Comparison of ENCODE assay signal across 8 mouse cellular contexts in the genomic region with DNA sequence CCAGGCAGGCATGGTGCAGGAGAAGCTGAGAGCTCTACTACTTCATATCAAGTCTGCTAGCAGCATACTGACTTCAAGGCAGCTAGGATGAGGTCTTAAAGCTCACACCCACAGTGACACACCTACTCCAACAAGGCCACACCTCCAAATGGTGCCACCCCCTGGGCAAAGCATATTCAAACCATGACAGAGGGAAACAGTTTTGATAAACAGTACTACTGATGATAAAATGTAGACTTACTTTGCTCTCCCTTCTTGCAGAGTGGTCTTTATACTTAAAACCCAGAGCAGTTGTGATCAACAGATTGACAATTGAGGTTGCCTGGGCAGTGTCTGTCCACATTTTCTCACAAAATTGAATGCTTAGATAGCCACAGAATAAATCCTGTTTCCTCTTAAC. TPM values are rescaled to one million over a fixed set of nuclear protein-coding genes. Genes with fewer than 3 reads are reported as not detected.
DNase-seq lines count a peak whose midpoint lies in the region; ATAC-seq and TF ChIP-seq lines count a peak whose summit lies in the region.

No protein-coding gene starts in this region.

- CTCF ChIA-PET in Patski (lab: Charles Lee), result interaction anchor here (0.6 to 1.5 kb wide), 2 partner anchors 12 to 33 kb away, joined by 3 read pairs; no protein-coding TSS in a partner anchor

- H3K4me1 ChIP-seq in heart, embryonic 10.5 days, result peaks cover 10% of the 10 kb centered on the region
- H3K4me1 ChIP-seq in forebrain, embryonic 11.5 days (replicated peaks; ENCODE audit: control insufficient read depth, insufficient read depth, low read length), result no peaks in the 10 kb centered on the region
- peaks cover 23% of the 10 kb centered on the region for H3K4me1 ChIP-seq in kidney, embryonic 16.5 days (ENCODE audit: insufficient read depth, low read length)

- no peaks in the 10 kb centered on the region for H3K9me3 ChIP-seq in heart, embryonic 10.5 days
- no peaks in the 10 kb centered on the region for H3K9me3 ChIP-seq in forebrain, embryonic 11.5 days (ENCODE audit: control insufficient read depth, low read length)
- no peaks in the 10 kb centered on the region for H3K9me3 ChIP-seq in kidney, embryonic 16.5 days (ENCODE audit: low read length)

- no peak overlapping the region; the same call in 1 of the 2 replicates for H3K9ac ChIP-seq in forebrain, embryonic 11.5 days (ENCODE audit: low read length)
- H3K9ac ChIP-seq in kidney, embryonic 16.5 days (replicated peaks; ENCODE audit: low read length), result peak overlapping the region; percentile 41; the same call in 1 of the 2 replicates

- peak overlapping the region; percentile 95 for H3K27ac ChIP-seq in heart, embryonic 10.5 days
- peak overlapping the region; percentile 53 for H3K27ac ChIP-seq in forebrain, embryonic 11.5 days (ENCODE audit: low read depth, low read length)
- H3K27ac ChIP-seq in kidney, embryonic 16.5 days (ENCODE audit: low read length), result peak overlapping the region; percentile 92
- H3K27ac ChIP-seq in macrophage, result no peak overlapping the region

- intact Hi-C loops in heart, postnatal 25 days (cut with DNase I), result loop anchor here (5.0 kb wide), 1 partner anchor 46 kb away; no protein-coding TSS in a partner anchor

- POLR2A ChIA-PET in Patski (lab: Charles Lee), result no interaction called here

- in situ Hi-C loops in Patski (cut with MboI; ENCODE audit: low pct_unique_long_range_greater_than_20kb), result no loop called here

- peaks cover 40% of the 10 kb centered on the region for H3K79me2 ChIP-seq in macrophage (ENCODE audit: inconsistent target)

- H3K27me3 ChIP-seq in heart, embryonic 10.5 days (ENCODE audit: insufficient read depth, poor library complexity, severe bottlenecking), result no peaks in the 10 kb centered on the region
- no peaks in the 10 kb centered on the region for H3K27me3 ChIP-seq in Patski
- no peaks in the 10 kb centered on the region for H3K27me3 ChIP-seq in forebrain, embryonic 11.5 days (ENCODE audit: control insufficient read depth, insufficient read depth, low read length)
- no peaks in the 10 kb centered on the region for H3K27me3 ChIP-seq in kidney, embryonic 16.5 days (ENCODE audit: insufficient read depth, low read length)

- DNase-seq in heart, embryonic 10.5 days (ENCODE audit: low spot score), result peak; percentile 80
- DNase-seq in heart, postnatal 25 days (ENCODE audit: low spot score), result no peak
- DNase-seq in Patski (ENCODE audit: low read depth, low spot score), result no peak
- DNase-seq in forebrain, embryonic 11.5 days (ENCODE audit: low spot score), result no peak
- DNase-seq in thymus, postnatal 4 days, result peak; percentile 39
- DNase-seq in urinary bladder, postnatal 4 days (ENCODE audit: low spot score in 2 of 2), result no peak

- H3K36me3 ChIP-seq in heart, embryonic 10.5 days, result peaks cover 20% of the 10 kb centered on the region; the same call in 1 of the 2 replicates
- peaks cover 2% of the 10 kb centered on the region; the same call in 1 of the 2 replicates for H3K36me3 ChIP-seq in forebrain, embryonic 11.5 days (ENCODE audit: control insufficient read depth, insufficient read depth, low read length)
- H3K36me3 ChIP-seq in kidney, embryonic 16.5 days (ENCODE audit: insufficient read depth, low read length), result 0 out of 2 replicates have a peak, but pooled peaks cover 5% of the 10 kb centered on the region
- peaks cover 6% of the 10 kb centered on the region; the same call in 1 of the 2 replicates for H3K36me3 ChIP-seq in macrophage (ENCODE audit: inconsistent target)

- peak; percentile 0 for ATAC-seq in Patski
- ATAC-seq in forebrain, embryonic 11.5 days (replicated peaks; ENCODE audit: low FRiP score), result no peak
- ATAC-seq in kidney, embryonic 16.5 days (ENCODE audit: low FRiP score, low TSS enrichment), result no peak

- peak overlapping the region; percentile 85; the same call in 1 of the 2 replicates for H3K4me3 ChIP-seq in heart, embryonic 10.5 days
- peak overlapping the region; percentile 74 for H3K4me3 ChIP-seq in forebrain, embryonic 11.5 days (ENCODE audit: low read depth, low read length)
- H3K4me3 ChIP-seq in kidney, embryonic 16.5 days (ENCODE audit: low read length), result peak overlapping the region; percentile 93
- peak overlapping the region; percentile 45; the same call in 1 of the 2 replicates for H3K4me3 ChIP-seq in macrophage (ENCODE audit: inconsistent target)

- peak overlapping the region; percentile 43; the same call in 1 of the 2 replicates for H3K4me2 ChIP-seq in forebrain, embryonic 11.5 days (ENCODE audit: low read depth, low read length, severe bottlenecking)
- peak overlapping the region; percentile 89 for H3K4me2 ChIP-seq in kidney, embryonic 16.5 days (replicated peaks; ENCODE audit: low read depth, low read length)

- TF ChIP-seq CTCF in Patski (IDR thresholded peaks at IDR 0.05), result no peak

RNA-seq across cellular contexts. Expression of a gene that starts 0.8 kb away (rescaled TPM):
- 87.4 and 97.0 TPM in 2 replicates for polyA plus RNA-seq in heart, embryonic 10.5 days (2016; fragmentation: Nextera tagmentation; extraction: Ambion mirVana)
- total RNA-seq in heart, postnatal 25 days (2021), result 10 to 100 TPM; 38.4 to 39.5 TPM
- polyA plus RNA-seq in Patski (2021) (179 TPM), macrophage (2018) (28.3 to 31.8 TPM (median 28.8 TPM) in 3 replicates)
- polyA plus RNA-seq in forebrain, embryonic 11.5 days (2014; fragmentation: Nextera tagmentation; extraction: Ambion mirVana), result 119 and 124 TPM in 2 replicates
- polyA plus RNA-seq in kidney, embryonic 16.5 days (2015; fragmentation: Nextera tagmentation; extraction: Ambion mirVana), result 105 and 106 TPM in 2 replicates
- 100 to 1,000 TPM in 15 of 26 experiments, 10 to 100 TPM in 11; 24.7 to 170 (median 108) TPM for total RNA-seq in macrophage (2018; cell fraction: chromatin; rRNA removed)
- total RNA-seq in macrophage (2018; cell fraction: cytosol; rRNA removed), result 10 to 100 TPM; 18.3 to 33.6 (median 25.9) TPM
- total RNA-seq in macrophage (2018; cell fraction: nucleus; rRNA removed), result 10 to 100 TPM; 21.5 to 70.8 (median 47.8) TPM

RNA-seq across cellular contexts. Expression of a gene that starts 57.8 kb away (rescaled TPM):
- 13.2 and 14.7 TPM in 2 replicates for polyA plus RNA-seq in heart, embryonic 10.5 days (2016; fragmentation: Nextera tagmentation; extraction: Ambion mirVana)
- 1 to 10 TPM; 4.7 to 5.6 TPM for total RNA-seq in heart, postnatal 25 days (2021)
- 19.6 TPM for polyA plus RNA-seq in Patski (2021)
- polyA plus RNA-seq in forebrain, embryonic 11.5 days (2014; fragmentation: Nextera tagmentation; extraction: Ambion mirVana), result 20.7 and 24.8 TPM in 2 replicates
- 15.8 and 18.3 TPM in 2 replicates for polyA plus RNA-seq in kidney, embryonic 16.5 days (2015; fragmentation: Nextera tagmentation; extraction: Ambion mirVana)
- 10 to 100 TPM; 25.3 to 66.0 (median 46.9) TPM for total RNA-seq in macrophage (2018; cell fraction: chromatin; rRNA removed)
- 10 to 100 TPM in 3 of 26 experiments, 1 to 10 TPM in 23; 3.0 to 12.5 (median 7.2) TPM for total RNA-seq in macrophage (2018; cell fraction: cytosol; rRNA removed)
- total RNA-seq in macrophage (2018; cell fraction: nucleus; rRNA removed), result 10 to 100 TPM; 15.3 to 51.4 (median 30.8) TPM
- polyA plus RNA-seq in macrophage (2018), result 6.8 to 8.1 TPM (median 7.3 TPM) in 3 replicates

Comparison
In these comparisons a context has a peak if more than half of its experiments do, and no peak if none do; other contexts are left out.
1. DNase-seq: peak in heart, embryonic 10.5 days (single experiment) and thymus, postnatal 4 days (single experiment); none in heart, postnatal 25 days (single experiment), Patski (single experiment), forebrain, embryonic 11.5 days (single experiment) and urinary bladder, postnatal 4 days (0 of 2).
2. Peak in every context shown above with its lines, with median percentiles within 50 percentile points of each other: H3K4me3 ChIP-seq.